Mouse (Mus musculus) macrophage (primary cell): ENCODE data around the gene Scarb1. TPM values are rescaled to one million over a fixed set of nuclear protein-coding genes. Genes with fewer than 3 reads are reported as not detected.

ENCODE experiments used
- H3K27ac ChIP-seq: fragments of 350-480 bp; formaldehyde crosslinking; 2 replicates; pipeline ENCODE4 v1.9.0; 2021
- H3K36me3 ChIP-seq: fragments of 350-480 bp; formaldehyde crosslinking; 2 replicates; pipeline ENCODE4 v1.9.0; 2021; ENCODE audit errors: inconsistent target
- H3K4me3 ChIP-seq: fragments of 350-480 bp; formaldehyde crosslinking; 2 replicates; pipeline ENCODE4 v1.9.0; 2021; ENCODE audit errors: inconsistent target
- H3K79me2 ChIP-seq: fragments of 350-480 bp; formaldehyde crosslinking; 2 replicates; pipeline ENCODE4 v1.9.0; 2021; ENCODE audit errors: inconsistent target
- WGBS: methylation state at CpG from one replicate; pipeline ENCODE4 v1.1.7; 2026; ENCODE audit warnings: inconsistent platforms; ENCODE audit not compliant: missing documents; 5-methylcytosine and 5-hydroxymethylcytosine counted together
- polyA plus RNA-seq: library from polyadenylated mRNA; stranded (reverse); fragments of 250-400 nt; gene quantifications from 3 replicates; pipeline ENCODE4 v1.2.4, GENCODE M21; 2018; ENCODE audit warnings: inconsistent platforms

The Scarb1 gene
- polyA plus RNA-seq, 1 experiment from 2014 or later = 83.7 TPM

DNA sequence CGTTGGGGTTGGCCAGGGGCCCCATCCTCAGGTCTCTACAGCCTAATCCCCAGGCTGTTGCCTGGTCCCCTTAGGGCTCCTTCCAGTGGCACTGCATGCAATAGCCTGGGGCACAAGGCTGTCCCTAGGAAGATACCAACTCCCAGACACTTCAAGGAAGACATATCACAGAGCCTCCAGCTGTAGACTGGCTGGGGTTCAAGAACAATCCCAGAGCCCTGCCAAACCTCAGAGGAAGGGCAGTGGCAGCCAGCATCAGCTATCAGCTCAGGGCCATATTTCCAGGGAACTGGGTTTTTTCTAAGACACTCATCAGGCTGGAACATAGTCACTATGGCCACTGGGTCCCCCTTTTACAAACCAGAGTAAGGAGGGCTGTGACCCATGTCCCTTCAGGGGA is 25.8 kb downstream of the Scarb1 start:
- WGBS = 62% methylated on average over 1 of the region's 1 CpGs
- Histone ChIP-seq H3K27ac (no peak overlapping the region), H3K79me2 (peaks cover 96% of the 10 kb centered on the region), H3K36me3 (no peaks in the 10 kb centered on the region), H3K4me3 (no peak overlapping the region)

- H3K79me2 ChIP-seq = peaks cover 96% of the 10 kb centered on the region
- H3K36me3 ChIP-seq = no peaks in the 10 kb centered on the region
- H3K27ac ChIP-seq = peak overlapping the region; percentile 13; the same call in 1 of the 2 replicates
- 52% methylated on average over 11 of the region's 11 CpGs for WGBS
- no peak overlapping the region for H3K4me3 ChIP-seq
Measured at GRCm38 (mm10) chr5:125313991-125314390, 26.9 kb downstream of the Scarb1 start.

DNA sequence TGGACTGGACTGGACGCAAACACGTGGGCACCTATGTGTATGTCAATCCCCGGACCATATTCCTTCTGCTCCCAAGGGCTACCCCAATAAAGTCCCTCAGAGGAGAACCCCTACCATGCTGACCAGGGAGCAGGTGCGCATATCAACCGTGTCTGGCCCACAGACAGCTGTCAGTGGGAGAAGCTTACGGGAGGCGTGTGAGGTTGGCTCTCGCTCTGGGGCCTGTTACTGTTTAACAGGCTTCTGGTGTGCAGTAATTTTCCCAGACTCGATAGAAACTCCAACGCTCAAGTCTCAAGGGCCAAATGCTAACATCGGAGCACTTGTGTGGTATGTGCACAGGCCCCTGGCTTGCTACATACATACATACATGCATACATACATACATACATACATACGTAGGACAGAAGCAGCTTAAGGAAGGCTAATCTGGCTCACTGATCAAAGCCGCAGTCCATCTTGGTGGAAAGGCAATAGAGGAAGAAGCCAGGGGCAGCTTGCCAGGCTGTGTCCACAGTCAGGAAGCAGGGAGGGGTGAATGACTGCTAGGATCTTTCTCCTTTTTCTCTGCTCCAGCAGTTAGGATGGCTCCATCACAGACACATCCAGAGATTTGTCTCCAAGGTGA is 27.8 kb downstream of the Scarb1 start:
- Histone ChIP-seq H3K79me2 (peaks cover 95% of the 10 kb centered on the region), H3K4me3 (no peak overlapping the region), H3K36me3 (no peaks in the 10 kb centered on the region), H3K27ac (0 out of 2 replicates have a peak overlapping the region, but pooled peaks have one; percentile 13)
- 70% methylated on average over 11 of the region's 13 CpGs for WGBS

- H3K36me3 ChIP-seq = no peaks in the 10 kb centered on the region
- peaks cover 95% of the 10 kb centered on the region for H3K79me2 ChIP-seq
- H3K27ac ChIP-seq = no peak overlapping the region
- WGBS = 95% methylated on average over 2 of the region's 2 CpGs
- no peak overlapping the region for H3K4me3 ChIP-seq
Measured at GRCm38 (mm10) chr5:125310986-125311385, 29.9 kb downstream of the Scarb1 start.

GRCm38 (mm10) chr5:125309193-125309592 is 31.7 kb downstream of the Scarb1 start:
- no peak overlapping the region for H3K4me3 ChIP-seq
- no peak overlapping the region for H3K27ac ChIP-seq
- WGBS = 94% methylated on average over 7 of the region's 7 CpGs
- H3K79me2 ChIP-seq = peaks cover 84% of the 10 kb centered on the region
- no peaks in the 10 kb centered on the region; the same call in 1 of the 2 replicates for H3K36me3 ChIP-seq

DNA sequence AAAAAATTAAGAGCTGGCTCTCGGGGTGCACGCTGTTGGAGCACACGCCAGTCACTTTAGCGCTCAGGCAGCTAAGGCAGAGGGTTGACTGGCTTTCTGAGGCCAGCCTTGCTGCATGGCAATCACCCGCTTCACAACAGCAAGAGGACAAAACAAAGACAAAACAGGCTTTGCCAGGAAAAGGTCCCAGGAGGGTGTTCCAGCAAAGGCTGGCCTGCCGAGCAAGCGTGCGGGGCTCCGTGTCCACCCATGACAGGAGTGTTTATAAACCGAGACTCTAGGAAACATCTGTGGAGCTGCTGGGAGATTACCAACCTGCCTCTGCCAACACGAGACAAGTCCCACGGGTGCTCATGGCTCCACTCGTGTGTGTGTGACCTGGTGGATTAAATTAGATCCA is 34.1 kb downstream of the Scarb1 start:
- H3K79me2 ChIP-seq = peaks cover 64% of the 10 kb centered on the region
- H3K4me3 ChIP-seq = no peak overlapping the region
- WGBS = 90% methylated on average over 13 of the region's 13 CpGs
- H3K36me3 ChIP-seq = peaks cover 12% of the 10 kb centered on the region; the same call in 1 of the 2 replicates
- H3K27ac ChIP-seq = no peak overlapping the region

DNA sequence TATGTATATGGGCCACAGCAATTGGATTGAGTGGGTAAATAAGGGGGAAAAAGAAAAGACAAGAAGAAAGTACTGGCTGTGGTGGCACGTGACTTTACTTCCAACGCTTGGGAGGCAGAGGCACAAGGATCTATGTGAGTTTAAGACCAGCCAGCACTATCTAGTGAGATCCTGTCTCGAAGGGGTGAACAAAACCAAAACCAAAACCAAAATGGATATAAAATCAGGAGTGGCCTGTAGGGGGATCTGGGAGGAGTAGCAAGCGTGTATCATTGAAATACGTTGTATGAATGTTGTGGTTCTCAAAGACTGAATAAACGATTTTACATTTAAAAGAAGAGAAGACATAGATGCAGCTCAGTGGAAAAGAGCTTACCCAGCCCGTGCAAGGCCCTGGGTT is 34.5 kb downstream of the Scarb1 start:
- H3K79me2 ChIP-seq = peaks cover 60% of the 10 kb centered on the region
- H3K36me3 ChIP-seq = peaks cover 16% of the 10 kb centered on the region; the same call in 1 of the 2 replicates
- no peak overlapping the region for H3K27ac ChIP-seq
- no peak overlapping the region for H3K4me3 ChIP-seq
- 53% methylated on average over 7 of the region's 7 CpGs for whole genome bisulfite sequencing

DNA sequence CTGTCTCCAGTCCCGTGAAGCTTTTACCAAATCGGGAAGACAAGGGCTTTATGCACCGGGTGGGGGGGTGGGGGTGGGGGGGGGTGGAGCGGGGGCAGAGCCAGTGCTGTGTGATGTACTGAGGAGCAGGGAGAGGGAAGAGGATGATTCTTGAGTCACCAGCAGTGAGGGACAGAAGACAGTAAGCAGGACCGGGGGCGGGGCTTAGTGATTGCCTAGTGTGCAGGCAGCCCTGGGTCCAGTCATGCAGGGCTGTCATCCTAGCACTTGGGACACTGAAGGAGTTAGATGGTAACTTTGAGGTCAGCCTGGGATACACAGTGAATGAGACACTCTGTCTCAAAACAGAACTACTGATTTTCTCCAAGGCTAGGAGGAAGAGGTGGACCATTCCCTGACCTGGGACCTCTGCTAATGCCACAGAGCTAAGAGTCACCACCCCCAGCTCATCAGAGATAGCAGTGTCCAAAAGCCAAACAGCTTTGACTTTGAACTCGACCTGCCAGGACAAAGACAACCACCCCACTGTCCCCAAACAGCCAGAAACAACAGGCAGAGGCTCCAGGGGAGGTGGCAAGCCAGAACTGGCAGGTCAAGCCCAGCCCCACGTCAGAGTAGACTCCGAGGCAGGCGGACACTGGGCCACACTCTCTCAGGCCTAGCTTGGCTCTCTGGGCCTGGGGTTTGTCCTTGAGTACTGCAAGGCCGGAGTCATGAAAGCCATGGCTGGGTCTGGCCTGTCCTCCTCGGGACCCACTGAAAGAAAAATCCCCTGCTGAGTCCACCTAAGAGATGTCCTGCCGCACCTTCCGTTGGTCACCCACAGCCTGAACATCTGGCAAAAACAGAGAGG is 35.4 kb downstream of the Scarb1 start:
- WGBS = 90% methylated on average over 14 of the region's 14 CpGs
- H3K4me3 ChIP-seq = no peak overlapping the region
- H3K36me3 ChIP-seq = peaks cover 26% of the 10 kb centered on the region
- peaks cover 51% of the 10 kb centered on the region for H3K79me2 ChIP-seq
- no peak overlapping the region for H3K27ac ChIP-seq

GRCm38 (mm10) chr5:125304245-125304856 is 36.5 kb downstream of the Scarb1 start:
- H3K36me3 ChIP-seq = peaks cover 37% of the 10 kb centered on the region
- H3K27ac ChIP-seq = no peak overlapping the region
- no peak overlapping the region for H3K4me3 ChIP-seq
- 82% methylated on average over 18 of the region's 18 CpGs for WGBS
- H3K79me2 ChIP-seq = peaks cover 40% of the 10 kb centered on the region

DNA sequence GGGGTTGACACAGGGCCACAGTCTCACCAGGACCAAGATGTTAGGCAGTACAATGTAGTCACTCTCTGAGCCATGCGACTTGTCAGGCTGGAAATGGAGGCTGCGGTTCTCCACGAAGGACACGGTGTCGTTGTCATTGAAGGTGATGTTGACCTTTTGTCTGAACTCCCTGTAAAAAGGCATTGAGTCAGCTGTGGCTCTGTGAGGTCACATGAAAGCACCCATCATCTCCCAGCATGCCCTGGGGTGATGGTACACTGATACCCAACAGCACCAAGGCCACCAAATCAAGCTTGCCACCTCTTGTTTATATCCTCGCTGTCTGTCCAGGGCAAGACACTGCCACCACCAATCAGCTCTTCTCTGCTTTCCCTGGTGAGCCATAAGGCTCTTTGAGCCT is 37.8 kb downstream of the Scarb1 start:
- Histone ChIP-seq H3K36me3 (peaks cover 50% of the 10 kb centered on the region), H3K27ac (no peak overlapping the region), H3K4me3 (no peak overlapping the region), H3K79me2 (peaks cover 28% of the 10 kb centered on the region)
- 92% methylated on average over 6 of the region's 6 CpGs for WGBS

DNA sequence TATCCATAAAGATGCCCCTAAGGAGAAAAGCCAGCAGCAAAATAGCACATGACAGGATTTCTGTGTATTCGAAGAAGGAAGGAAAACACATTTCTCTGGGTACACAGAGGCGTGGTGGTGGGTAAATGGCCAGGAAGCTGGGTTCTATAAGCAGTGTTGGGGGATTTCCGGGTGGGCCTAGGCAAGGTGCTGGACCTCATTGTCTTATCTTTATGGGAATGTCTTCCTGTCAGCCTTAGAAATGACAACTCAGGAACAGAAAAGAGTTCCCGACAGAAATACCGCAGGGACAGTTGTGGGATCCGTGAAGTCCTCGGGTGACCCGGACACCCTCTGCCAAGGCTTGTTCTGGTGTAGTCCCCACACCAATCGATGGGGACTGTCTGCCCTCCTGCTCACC is 42.7 kb downstream of the Scarb1 start:
- H3K36me3 ChIP-seq = peaks cover 85% of the 10 kb centered on the region

GRCm38 (mm10) chr5:125297171-125297570 is 43.7 kb downstream of the Scarb1 start:
- 92% methylated on average over 7 of the region's 7 CpGs for WGBS
- Histone ChIP-seq H3K4me3 (no peak overlapping the region), H3K27ac (no peak overlapping the region), H3K36me3 (peaks cover 79% of the 10 kb centered on the region), H3K79me2 (no peaks in the 10 kb centered on the region)

More for the DNA sequence above, 42.7 kb downstream of the Scarb1 start:
- H3K79me2 ChIP-seq = no peaks in the 10 kb centered on the region
- 91% methylated on average over 9 of the region's 9 CpGs for WGBS
- H3K27ac ChIP-seq = no peak overlapping the region
- no peak overlapping the region for H3K4me3 ChIP-seq

DNA sequence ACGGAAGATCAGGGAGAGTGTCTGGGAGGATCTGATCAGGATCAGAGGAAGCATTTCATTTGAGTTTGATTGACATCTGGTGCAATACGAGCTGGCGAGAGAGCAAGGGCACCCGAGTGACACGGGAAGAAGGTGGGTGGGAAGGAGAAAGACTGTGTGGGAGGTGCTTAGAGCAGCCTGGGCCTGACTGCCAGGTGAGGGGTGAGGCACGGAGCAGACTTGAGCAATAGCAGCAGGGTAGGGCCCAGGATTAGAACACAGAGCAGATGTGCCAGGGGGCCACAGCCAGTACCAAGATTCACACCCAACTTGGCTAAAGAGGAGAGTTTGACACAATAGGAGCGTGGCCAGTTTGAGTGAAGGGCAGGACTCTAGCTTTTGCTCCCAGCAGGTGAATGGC is 47.9 kb downstream of the Scarb1 start:
- H3K36me3 ChIP-seq = peaks cover 55% of the 10 kb centered on the region
- no peaks in the 10 kb centered on the region for H3K79me2 ChIP-seq
- WGBS = 91% methylated on average over 7 of the region's 7 CpGs
- no peak overlapping the region for H3K27ac ChIP-seq
- H3K4me3 ChIP-seq = no peak overlapping the region

- 23% methylated on average over 8 of the region's 8 CpGs for WGBS
- H3K79me2 ChIP-seq = no peaks in the 10 kb centered on the region
- peaks cover 55% of the 10 kb centered on the region for H3K36me3 ChIP-seq
- H3K27ac ChIP-seq = peak overlapping the region; percentile 42
- H3K4me3 ChIP-seq = no peak overlapping the region
Measured at GRCm38 (mm10) chr5:125291895-125292294, 49.0 kb downstream of the Scarb1 start.

DNA sequence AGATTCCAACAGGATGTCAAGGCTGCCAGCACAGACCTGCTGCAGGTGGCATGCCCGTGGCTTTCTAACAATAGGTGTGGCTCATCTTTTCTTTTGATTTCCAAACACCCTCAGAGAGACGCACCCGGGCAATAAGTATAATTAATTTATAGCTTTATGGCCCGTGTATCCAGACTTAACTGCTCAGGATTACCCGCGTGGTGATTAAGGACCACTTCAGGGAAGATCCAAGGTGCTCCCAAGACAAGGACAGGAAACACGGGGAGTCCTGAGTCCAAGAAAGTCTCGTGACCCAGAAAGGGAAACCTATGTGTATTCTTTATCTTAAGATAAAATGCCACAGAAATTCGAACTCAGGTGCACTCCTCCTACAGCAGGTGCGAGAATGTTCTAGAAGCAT is 49.5 kb downstream of the Scarb1 start:
- Histone ChIP-seq H3K36me3 (peaks cover 55% of the 10 kb centered on the region), H3K27ac (peak overlapping the region; percentile 42), H3K4me3 (no peak overlapping the region), H3K79me2 (no peaks in the 10 kb centered on the region)
- WGBS = 93% methylated on average over 10 of the region's 10 CpGs
